Mouse (Mus musculus) ES-Bruce4 (cell line): ENCODE data around the gene Wscd2. TPM values are rescaled to one million over a fixed set of nuclear protein-coding genes. Genes with fewer than 3 reads are reported as not detected.
A peak's percentile ranks its signal among the peaks of the same experiment; 100 is the strongest.

Experiments used
- H3K27ac ChIP-seq: 2 replicates; pipeline ENCODE4 v1.5.1; 2012; ENCODE audit warnings: low read length, inconsistent platforms; ENCODE audit not compliant: insufficient read depth
- H3K27me3 ChIP-seq: 2 replicates; pipeline ENCODE4 v1.6.1; 2012; ENCODE audit warnings: mild to moderate bottlenecking, low read length, inconsistent platforms; ENCODE audit not compliant: control insufficient read depth, poor library complexity, insufficient read depth, severe bottlenecking
- H3K36me3 ChIP-seq: 2 replicates; pipeline ENCODE4 v1.6.1; 2012; ENCODE audit warnings: inconsistent platforms, mild to moderate bottlenecking, low read length, moderate library complexity; ENCODE audit not compliant: control insufficient read depth, poor library complexity, insufficient read depth, severe bottlenecking
- H3K4me1 ChIP-seq: one replicate; pipeline ENCODE4 v1.8.1; 2011; ENCODE audit warnings: low read length; ENCODE audit not compliant: control insufficient read depth, insufficient read depth
- H3K4me3 ChIP-seq: 2 replicates; pipeline ENCODE4 v1.5.1; 2011; ENCODE audit warnings: low read depth, mild to moderate bottlenecking, low read length
- H3K9ac ChIP-seq: 2 replicates; pipeline ENCODE4 v1.6.1; 2012; ENCODE audit warnings: low read depth, mild to moderate bottlenecking, inconsistent platforms; ENCODE audit not compliant: poor library complexity, severe bottlenecking
- H3K9me3 ChIP-seq: replicated peaks from 2 replicates; pipeline ENCODE4 v1.6.1; 2012; ENCODE audit warnings: mild to moderate bottlenecking, low read length, inconsistent platforms; ENCODE audit not compliant: control insufficient read depth, poor library complexity, insufficient read depth, severe bottlenecking
- CTCF ChIP-seq: IDR thresholded peaks from one replicate; pipeline ENCODE4 v1.8.1; 2011; ENCODE audit warnings: low read depth, low read length
- EP300 ChIP-seq: IDR thresholded peaks from 2 replicates; pipeline ENCODE4 v1.6.1; 2011; ENCODE audit warnings: low read depth, low read length; ENCODE audit not compliant: insufficient read depth
- POLR2A ChIP-seq: IDR thresholded peaks from one replicate; pipeline ENCODE4 v1.8.1; 2011; ENCODE audit warnings: low read length; ENCODE audit not compliant: insufficient read depth
- polyA plus RNA-seq: library from polyadenylated mRNA; stranded (reverse); fragments of >200 nt; gene quantifications from 2 replicates; pipeline ENCODE4 v1.2.4, GENCODE M21; 2011; ENCODE audit warnings: low read depth; ENCODE audit not compliant: missing spikeins, insufficient read depth, insufficient read length

The Wscd2 gene
- polyA plus RNA-seq, 1 experiment: 2.3 TPM

- Histone ChIP-seq H3K4me1 (peaks cover 21% of the 10 kb centered on the region), H3K4me3 (no peak overlapping the region), H3K9me3 (no peaks in the 10 kb centered on the region), H3K9ac (no peak overlapping the region), H3K27ac (peak overlapping the region; percentile 24), H3K36me3 (no peaks in the 10 kb centered on the region), H3K27me3 (no peaks in the 10 kb centered on the region)
- TF ChIP-seq POLR2A: no peak
- TF ChIP-seq EP300: no peak
- no peak for TF ChIP-seq CTCF
Observed at GRCm38 (mm10) chr5:113591166-113591565, 101.0 kb downstream of the Wscd2 start.

- H3K27ac ChIP-seq: peak overlapping the region; percentile 24
- H3K9ac ChIP-seq: no peak overlapping the region
- no peak for TF ChIP-seq CTCF
- peak; percentile 85; the same call in 1 of the 2 replicates for TF ChIP-seq EP300
- no peak for TF ChIP-seq POLR2A
- H3K36me3 ChIP-seq: no peaks in the 10 kb centered on the region
- no peaks in the 10 kb centered on the region for H3K9me3 ChIP-seq
- no peaks in the 10 kb centered on the region for H3K27me3 ChIP-seq
- H3K4me3 ChIP-seq: no peak overlapping the region
- H3K4me1 ChIP-seq: peaks cover 21% of the 10 kb centered on the region
Observed at GRCm38 (mm10) chr5:113591751-113592230, 101.7 kb downstream of the Wscd2 start.

- no peaks in the 10 kb centered on the region for H3K9me3 ChIP-seq
- no peaks in the 10 kb centered on the region for H3K27me3 ChIP-seq
- peaks cover 16% of the 10 kb centered on the region for H3K4me1 ChIP-seq
- no peaks in the 10 kb centered on the region for H3K36me3 ChIP-seq
- peak overlapping the region; percentile 83 for H3K27ac ChIP-seq
- no peak overlapping the region for H3K9ac ChIP-seq
- H3K4me3 ChIP-seq: peak overlapping the region; percentile 34; the same call in 1 of the 2 replicates
- TF ChIP-seq POLR2A: no peak
- no peak for TF ChIP-seq CTCF
- TF ChIP-seq EP300: no peak
Observed at GRCm38 (mm10) chr5:113593911-113594705, 104.0 kb downstream of the Wscd2 start.

GRCm38 (mm10) chr5:113596252-113596651 is 106.1 kb downstream of the Wscd2 start:
- H3K9me3 ChIP-seq: no peaks in the 10 kb centered on the region
- no peaks in the 10 kb centered on the region for H3K27me3 ChIP-seq
- H3K36me3 ChIP-seq: no peaks in the 10 kb centered on the region
- peak overlapping the region; percentile 48 for H3K9ac ChIP-seq
- peak overlapping the region; percentile 99 for H3K27ac ChIP-seq
- TF ChIP-seq CTCF (no peak), POLR2A (peak; percentile 96), EP300 (peak; percentile 70)
- H3K4me1 ChIP-seq: peaks cover 13% of the 10 kb centered on the region
- peak overlapping the region; percentile 94 for H3K4me3 ChIP-seq

- Histone ChIP-seq H3K4me1 (peaks cover 9% of the 10 kb centered on the region), H3K4me3 (peak overlapping the region; percentile 38), H3K27ac (peak overlapping the region; percentile 99), H3K9ac (0 out of 2 replicates have a peak overlapping the region, but pooled peaks have one; percentile 12), H3K9me3 (no peaks in the 10 kb centered on the region), H3K27me3 (no peaks in the 10 kb centered on the region), H3K36me3 (no peaks in the 10 kb centered on the region)
- no peak for TF ChIP-seq POLR2A
- TF ChIP-seq EP300: peak; percentile 98
- no peak for TF ChIP-seq CTCF
Observed at GRCm38 (mm10) chr5:113596780-113597353, 106.7 kb downstream of the Wscd2 start.

GRCm38 (mm10) chr5:113600181-113600580 is 110.0 kb downstream of the Wscd2 start:
- no peak overlapping the region for H3K27ac ChIP-seq
- H3K27me3 ChIP-seq: no peaks in the 10 kb centered on the region
- no peaks in the 10 kb centered on the region for H3K4me1 ChIP-seq
- TF ChIP-seq POLR2A: no peak
- TF ChIP-seq CTCF: no peak
- TF ChIP-seq EP300: no peak
- H3K4me3 ChIP-seq: no peak overlapping the region
- no peaks in the 10 kb centered on the region for H3K36me3 ChIP-seq
- H3K9me3 ChIP-seq: no peaks in the 10 kb centered on the region
- H3K9ac ChIP-seq: no peak overlapping the region
